Mouse (Mus musculus) NIH3T3 (cell line): ENCODE results near the gene Chmp2a.

Experiments
- DNase-seq: peaks from one replicate; pipeline ENCODE4 v3.0.0-alpha.2; 2012; ENCODE audit warnings: low read depth

The Chmp2a gene

GRCm38 (mm10) chr7:13001584-13001983 lies 33.0 kb downstream of the Chmp2a start:
- DNase-seq = no peak

- no peak for DNase-seq
These were observed 35.8 kb downstream of the Chmp2a start, which contains the start of gene Trim28 for GRCm38 (mm10) chr7:12998851-12999250. Gene Trim28, plus strand, starts transcription at chr7:12999114.

GRCm38 (mm10) chr7:12998053-12998452 lies 36.6 kb downstream of the Chmp2a start, which contains the start of gene Slc27a5:
Gene Slc27a5, minus strand, starts transcription at chr7:12998192.
- no peak for DNase-seq

GRCm38 (mm10) chr7:12997230-12997629 lies 37.4 kb downstream of the Chmp2a start:
- DNase-seq = no peak

GRCm38 (mm10) chr7:12995862-12996261 lies 38.7 kb downstream of the Chmp2a start:
- no peak for DNase-seq

GRCm38 (mm10) chr7:12993148-12993547 lies 41.5 kb downstream of the Chmp2a start:
- no peak for DNase-seq

- DNase-seq = peak; percentile 66
These were observed 42.4 kb downstream of the Chmp2a start for GRCm38 (mm10) chr7:12992222-12992621.

GRCm38 (mm10) chr7:12987409-12988189 lies 47.0 kb downstream of the Chmp2a start:
- DNase-seq = no peak

GRCm38 (mm10) chr7:12986906-12987305 lies 47.7 kb downstream of the Chmp2a start:
- no peak for DNase-seq

GRCm38 (mm10) chr7:12985724-12986123 lies 48.9 kb downstream of the Chmp2a start:
- no peak for DNase-seq
